Mouse (Mus musculus) midbrain, embryonic 11.5 days (tissue): ENCODE measurements at regions not wholly inside any gene's neighbourhood (a gene's known extent, or its start where the extent isn't known, plus 50 kb on each side); places are given as distances from the start of the nearest gene placed in this dataset.

Experiments used
- ATAC-seq: fragments of 200-750 bp; cut with Nextera tagmentation; 2 replicates; pipeline ENCODE4 v1.8.0; 2017; ENCODE audit warnings: moderate TSS enrichment, moderate library complexity; ENCODE audit not compliant: low FRiP score
- DNase-seq: peaks from one replicate; pipeline ENCODE4 v3.0.0; 2015; ENCODE audit warnings: low spot score; ENCODE audit errors: missing footprints
- H3K27ac ChIP-seq: fragments of 300-500 bp; sonication (generic); 2 replicates; pipeline ENCODE4 v1.5.1; 2014; ENCODE audit warnings: low read depth, low read length
- H3K27me3 ChIP-seq: fragments of 300-500 bp; sonication (generic); 2 replicates; pipeline ENCODE4 v1.6.1; 2014; ENCODE audit warnings: mild to moderate bottlenecking, low read length, moderate library complexity, mixed read lengths; ENCODE audit not compliant: control insufficient read depth, insufficient read depth
- H3K36me3 ChIP-seq: fragments of 300-500 bp; sonication (generic); 2 replicates; pipeline ENCODE4 v1.6.1; 2014; ENCODE audit warnings: mild to moderate bottlenecking, low read length, moderate library complexity, mixed read lengths; ENCODE audit not compliant: control insufficient read depth, insufficient read depth
- H3K4me1 ChIP-seq: fragments of 300-500 bp; sonication (generic); 2 replicates; pipeline ENCODE4 v1.6.1; 2014; ENCODE audit warnings: low read length; ENCODE audit not compliant: control insufficient read depth, insufficient read depth
- H3K4me2 ChIP-seq: fragments of 300-500 bp; sonication (generic); 2 replicates; pipeline ENCODE4 v1.6.1; 2014; ENCODE audit warnings: mild to moderate bottlenecking, moderate library complexity
- H3K4me3 ChIP-seq: fragments of 300-500 bp; sonication (generic); 2 replicates; pipeline ENCODE4 v1.5.1; 2014; ENCODE audit warnings: low read depth, low read length
- H3K9ac ChIP-seq: fragments of 300-500 bp; sonication (generic); 2 replicates; pipeline ENCODE4 v1.6.1; 2014; ENCODE audit warnings: low read length
- H3K9me3 ChIP-seq: fragments of 300-500 bp; sonication (generic); 2 replicates; pipeline ENCODE4 v1.6.1; 2016; ENCODE audit warnings: low read length; ENCODE audit not compliant: control insufficient read depth
- WGBS: fragments of 180-500 bp; shearing (Covaris S2); extraction: QIAGEN DNeasy Blood & Tissue Kit; methylation state at CpG from one replicate; pipeline ENCODE4 v1.1.7; 2014; 5-methylcytosine and 5-hydroxymethylcytosine counted together

- Histone ChIP-seq H3K36me3 (no peaks in the 10 kb centered on the region), H3K4me2 (no peak overlapping the region), H3K27ac (no peak overlapping the region), H3K9me3 (no peaks in the 10 kb centered on the region), H3K27me3 (no peaks in the 10 kb centered on the region), H3K4me3 (no peak overlapping the region), H3K9ac (no peak overlapping the region), H3K4me1 (no peaks in the 10 kb centered on the region)
- ATAC-seq (no peak), DNase-seq (no peak)
- 64% methylated on average over 2 of the region's 2 CpGs for WGBS
Observed at GRCm38 (mm10) chr15:65646470-65646869, 631.8 kb upstream of the Gm21961 start.

- DNase-seq (no peak), ATAC-seq (no peak)
- H3K4me2 ChIP-seq, result no peak overlapping the region
- H3K4me1 ChIP-seq, result no peaks in the 10 kb centered on the region
- 62% methylated on average over 2 of the region's 2 CpGs for WGBS
- H3K27ac ChIP-seq, result no peak overlapping the region
- H3K36me3 ChIP-seq, result no peaks in the 10 kb centered on the region
- H3K9ac ChIP-seq, result no peak overlapping the region
- no peaks in the 10 kb centered on the region for H3K27me3 ChIP-seq
- no peaks in the 10 kb centered on the region for H3K9me3 ChIP-seq
- no peak overlapping the region for H3K4me3 ChIP-seq
Observed at GRCm38 (mm10) chr15:65639484-65639883, 624.8 kb upstream of the Gm21961 start.

GRCm38 (mm10) chr15:65637520-65638184 lies 622.9 kb upstream of the Gm21961 start:
- WGBS, result 46% methylated on average over 6 of the region's 6 CpGs
- H3K9ac ChIP-seq, result no peak overlapping the region
- peak; percentile 81 for ATAC-seq
- no peaks in the 10 kb centered on the region for H3K9me3 ChIP-seq
- H3K27me3 ChIP-seq, result no peaks in the 10 kb centered on the region
- no peaks in the 10 kb centered on the region for H3K36me3 ChIP-seq
- H3K4me1 ChIP-seq, result no peaks in the 10 kb centered on the region
- H3K27ac ChIP-seq, result no peak overlapping the region
- H3K4me2 ChIP-seq, result no peak overlapping the region
- peak; percentile 90 for DNase-seq
- H3K4me3 ChIP-seq, result no peak overlapping the region

GRCm38 (mm10) chr15:65632440-65632839 lies 617.7 kb upstream of the Gm21961 start:
- Histone ChIP-seq H3K36me3 (no peaks in the 10 kb centered on the region), H3K4me1 (no peaks in the 10 kb centered on the region), H3K9ac (no peak overlapping the region), H3K4me3 (no peak overlapping the region), H3K27ac (no peak overlapping the region), H3K4me2 (no peak overlapping the region), H3K9me3 (no peaks in the 10 kb centered on the region), H3K27me3 (no peaks in the 10 kb centered on the region)
- DNase-seq (peak; percentile 53), ATAC-seq (no peak)
- 82% methylated on average over 5 of the region's 5 CpGs for WGBS

GRCm38 (mm10) chr15:65630476-65630875 lies 615.8 kb upstream of the Gm21961 start:
- no peaks in the 10 kb centered on the region for H3K36me3 ChIP-seq
- H3K4me1 ChIP-seq, result no peaks in the 10 kb centered on the region
- DNase-seq (no peak), ATAC-seq (no peak)
- H3K9ac ChIP-seq, result no peak overlapping the region
- H3K4me3 ChIP-seq, result no peak overlapping the region
- H3K4me2 ChIP-seq, result no peak overlapping the region
- WGBS, result 87% methylated on average over 1 of the region's 1 CpGs
- H3K9me3 ChIP-seq, result no peaks in the 10 kb centered on the region
- no peaks in the 10 kb centered on the region for H3K27me3 ChIP-seq
- H3K27ac ChIP-seq, result no peak overlapping the region

GRCm38 (mm10) chr15:65592718-65593477 lies 578.2 kb upstream of the Gm21961 start:
- DNase-seq (no peak), ATAC-seq (no peak)
- Histone ChIP-seq H3K4me3 (no peak overlapping the region), H3K27me3 (no peaks in the 10 kb centered on the region), H3K27ac (no peak overlapping the region), H3K9ac (no peak overlapping the region), H3K9me3 (no peaks in the 10 kb centered on the region), H3K4me1 (no peaks in the 10 kb centered on the region), H3K36me3 (no peaks in the 10 kb centered on the region), H3K4me2 (no peak overlapping the region)
- WGBS, result 70% methylated on average over 2 of the region's 2 CpGs

GRCm38 (mm10) chr15:65585566-65585965 lies 570.9 kb upstream of the Gm21961 start:
- DNase-seq (no peak), ATAC-seq (no peak)
- H3K9me3 ChIP-seq, result no peaks in the 10 kb centered on the region
- no peaks in the 10 kb centered on the region for H3K27me3 ChIP-seq
- no peaks in the 10 kb centered on the region for H3K4me1 ChIP-seq
- H3K36me3 ChIP-seq, result no peaks in the 10 kb centered on the region
- 64% methylated on average over 2 of the region's 2 CpGs for WGBS
- no peak overlapping the region for H3K4me2 ChIP-seq
- no peak overlapping the region for H3K9ac ChIP-seq
- no peak overlapping the region for H3K27ac ChIP-seq
- H3K4me3 ChIP-seq, result no peak overlapping the region

GRCm38 (mm10) chr15:65579353-65579752 lies 564.6 kb upstream of the Gm21961 start:
- H3K4me2 ChIP-seq, result no peak overlapping the region

GRCm38 (mm10) chr15:65567931-65568330 lies 553.2 kb upstream of the Gm21961 start:
- H3K4me2 ChIP-seq, result no peak overlapping the region
- H3K27me3 ChIP-seq, result no peaks in the 10 kb centered on the region
- no peak for ATAC-seq
- H3K36me3 ChIP-seq, result no peaks in the 10 kb centered on the region
- H3K9me3 ChIP-seq, result no peaks in the 10 kb centered on the region
- WGBS, result 89% methylated on average over 2 of the region's 2 CpGs
- no peak overlapping the region for H3K9ac ChIP-seq
- H3K4me3 ChIP-seq, result no peak overlapping the region
- no peak overlapping the region for H3K27ac ChIP-seq
- no peaks in the 10 kb centered on the region for H3K4me1 ChIP-seq
- DNase-seq, result no peak

More at GRCm38 (mm10) chr15:65579353-65579752, 564.6 kb upstream of the Gm21961 start:
- Histone ChIP-seq H3K27me3 (no peaks in the 10 kb centered on the region), H3K27ac (no peak overlapping the region), H3K4me1 (no peaks in the 10 kb centered on the region), H3K4me3 (no peak overlapping the region), H3K9me3 (no peaks in the 10 kb centered on the region), H3K9ac (no peak overlapping the region), H3K36me3 (no peaks in the 10 kb centered on the region)
- ATAC-seq, result no peak
- no peak for DNase-seq
- 95% methylated on average over 1 of the region's 1 CpGs for WGBS
